Mouse (Mus musculus): ENCODE measurements at regions not wholly inside any gene's neighbourhood (a gene's known extent, or its start where the extent isn't known, plus 50 kb on each side); places are given as distances from the start of the nearest gene placed in this dataset.

DNA sequence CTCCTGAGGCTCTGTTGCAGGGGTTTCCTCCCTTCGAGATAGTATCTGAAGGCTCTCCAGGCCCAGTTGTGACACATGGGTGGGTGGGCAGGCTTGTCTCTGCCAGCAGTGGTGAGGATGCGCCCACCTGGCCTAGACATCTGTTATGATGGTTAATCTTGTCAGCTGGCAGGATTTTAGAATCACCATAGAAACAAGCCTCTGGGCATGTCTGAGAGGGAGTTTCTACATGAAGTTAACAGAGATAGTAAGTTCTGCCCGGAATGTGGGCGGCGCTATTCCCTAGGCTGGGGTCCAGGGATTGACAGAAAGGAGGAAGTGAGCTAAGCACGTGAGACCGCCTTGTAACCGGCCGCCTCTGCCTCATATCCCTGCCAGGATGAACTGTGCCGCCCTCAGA is 177.2 kb upstream of the Igsf21 start:
- H3K4me3 ChIP-seq (replicated peaks), result no peak overlapping the region
- peaks cover 20% of the 10 kb centered on the region for H3K4me1 ChIP-seq
- H3K36me3 ChIP-seq, result no peaks in the 10 kb centered on the region
- no peak overlapping the region for H3K27ac ChIP-seq
- no peak overlapping the region for H3K4me2 ChIP-seq
- H3K9ac ChIP-seq, result no peak overlapping the region
- no peak for ATAC-seq (replicated peaks; ENCODE audit: low FRiP score)
- 0 out of 2 replicates have a peak, but pooled peaks cover 2% of the 10 kb centered on the region for H3K27me3 ChIP-seq
- 92% methylated on average over 10 of the region's 10 CpGs for WGBS
- H3K9me3 ChIP-seq (replicated peaks), result no peaks in the 10 kb centered on the region

DNA sequence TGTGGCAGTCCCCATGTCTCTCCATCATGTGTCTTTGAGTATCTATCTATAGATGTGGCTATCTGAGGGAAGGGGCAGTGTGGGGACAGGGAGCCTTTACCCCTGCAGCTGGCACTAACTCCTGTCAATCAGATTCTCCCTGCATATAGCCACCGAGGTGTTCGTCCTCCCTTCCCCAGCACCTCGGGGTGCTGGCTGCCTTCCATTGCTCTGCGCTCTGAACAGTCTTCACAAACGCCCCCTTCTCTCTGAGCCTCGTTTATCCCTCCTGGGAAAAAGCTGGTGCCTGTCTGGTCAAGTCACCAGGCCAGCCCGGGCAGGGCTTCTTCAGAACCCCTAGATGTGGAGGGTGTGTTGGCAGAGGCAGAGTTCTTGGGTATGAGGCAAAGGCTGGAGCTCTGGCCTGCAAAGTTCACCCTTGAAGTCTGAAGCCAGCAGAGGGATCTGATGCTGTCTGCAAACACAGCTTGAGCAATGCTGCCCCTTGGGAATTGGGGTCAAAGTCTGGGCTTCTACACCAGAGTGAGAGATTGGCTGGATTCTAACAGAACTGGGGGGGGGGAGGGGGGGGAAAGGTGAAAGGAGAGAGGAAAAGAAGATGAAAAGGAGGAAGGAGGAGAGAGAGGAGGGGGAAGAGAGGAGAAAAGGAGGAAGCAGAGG is 175.5 kb upstream of the Igsf21 start:
- no peak for ATAC-seq (replicated peaks; ENCODE audit: low FRiP score)
- no peaks in the 10 kb centered on the region for H3K9me3 ChIP-seq (replicated peaks)
- no peak overlapping the region for H3K4me2 ChIP-seq
- H3K9ac ChIP-seq, result no peak overlapping the region
- WGBS, result 75% methylated on average over 7 of the region's 7 CpGs
- no peak overlapping the region for H3K4me3 ChIP-seq (replicated peaks)
- H3K36me3 ChIP-seq, result no peaks in the 10 kb centered on the region
- peaks cover 20% of the 10 kb centered on the region for H3K4me1 ChIP-seq
- H3K27me3 ChIP-seq, result 0 out of 2 replicates have a peak, but pooled peaks cover 2% of the 10 kb centered on the region
- no peak overlapping the region for H3K27ac ChIP-seq

DNA sequence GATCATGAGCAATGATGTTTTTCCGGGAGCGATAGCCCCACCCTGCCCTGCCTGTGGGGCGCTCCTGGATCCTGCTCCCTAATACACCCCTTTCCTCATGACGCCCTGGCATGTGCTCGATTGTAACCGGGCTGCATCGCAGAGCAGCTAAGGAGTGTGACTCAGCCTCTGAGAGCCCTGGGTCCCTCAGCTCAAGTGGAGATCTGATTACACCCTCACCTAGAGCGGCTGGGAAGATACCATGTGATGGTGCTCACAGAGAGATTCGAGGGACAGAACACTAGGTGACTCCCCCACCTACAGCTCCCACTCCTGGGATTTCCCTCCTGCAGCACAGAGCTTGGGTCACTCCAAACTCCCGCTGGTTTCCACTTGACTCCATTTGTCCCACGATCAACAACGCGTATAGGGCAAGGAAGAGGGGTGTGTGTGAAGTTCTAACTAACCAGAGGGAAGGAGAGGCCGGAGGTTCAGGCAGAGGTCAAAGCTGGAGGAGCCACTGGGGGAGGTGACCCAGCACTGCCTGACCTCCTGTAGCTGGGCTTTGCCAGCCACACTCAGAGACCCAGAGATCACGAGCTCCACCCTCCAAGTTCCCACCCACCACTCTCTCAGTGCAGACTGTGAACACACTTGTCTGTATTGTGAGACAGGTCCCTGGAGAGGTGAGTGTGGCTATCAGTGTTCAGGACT is 173.3 kb upstream of the Igsf21 start:
- Histone ChIP-seq H3K27me3 (0 out of 2 replicates have a peak, but pooled peaks cover 2% of the 10 kb centered on the region), H3K27ac (no peak overlapping the region), H3K4me2 (no peak overlapping the region), H3K9ac (no peak overlapping the region), H3K36me3 (no peaks in the 10 kb centered on the region), H3K4me3 (replicated peaks) (no peak overlapping the region), H3K9me3 (replicated peaks) (no peaks in the 10 kb centered on the region), H3K4me1 (peaks cover 15% of the 10 kb centered on the region)
- ATAC-seq (replicated peaks; ENCODE audit: low FRiP score), result peak; percentile 62
- 24% methylated on average over 15 of the region's 15 CpGs for WGBS

DNA sequence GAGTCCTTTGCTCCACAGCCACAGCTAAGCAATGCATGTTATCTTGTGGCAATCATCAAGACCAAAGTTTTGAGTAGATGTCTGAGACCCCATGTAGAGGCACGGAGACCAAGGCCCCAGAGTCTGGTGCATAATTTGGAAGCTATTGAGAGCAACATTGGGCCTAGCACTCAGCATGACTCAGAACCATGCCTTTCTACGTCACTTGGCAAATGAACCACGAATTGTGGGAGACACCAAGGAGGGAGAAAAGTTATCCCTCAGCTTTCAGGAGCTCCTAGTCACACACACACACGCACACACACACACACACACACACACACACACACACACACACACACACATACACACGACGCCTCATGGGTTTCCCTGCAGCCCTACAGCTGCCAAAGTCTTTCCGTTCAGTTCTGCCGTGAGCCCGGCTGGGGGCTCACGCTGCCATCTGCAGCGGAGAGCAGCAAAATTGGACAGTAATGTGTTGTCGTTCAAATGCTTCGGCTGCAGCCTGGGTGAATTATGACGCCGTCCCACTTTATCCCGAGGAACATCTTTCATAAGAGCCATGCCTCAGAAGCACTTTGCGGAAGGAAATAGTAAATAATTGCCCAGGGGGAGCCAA is 165.8 kb upstream of the Igsf21 start:
- H3K27me3 ChIP-seq, result no peaks in the 10 kb centered on the region
- H3K9ac ChIP-seq, result no peak overlapping the region
- no peak overlapping the region for H3K4me2 ChIP-seq
- H3K4me3 ChIP-seq (replicated peaks), result no peak overlapping the region
- H3K9me3 ChIP-seq (replicated peaks), result no peaks in the 10 kb centered on the region
- no peak for ATAC-seq (replicated peaks; ENCODE audit: low FRiP score)
- H3K4me1 ChIP-seq, result no peaks in the 10 kb centered on the region
- no peak overlapping the region for H3K27ac ChIP-seq
- 47% methylated on average over 17 of the region's 17 CpGs for WGBS
- no peaks in the 10 kb centered on the region for H3K36me3 ChIP-seq

DNA sequence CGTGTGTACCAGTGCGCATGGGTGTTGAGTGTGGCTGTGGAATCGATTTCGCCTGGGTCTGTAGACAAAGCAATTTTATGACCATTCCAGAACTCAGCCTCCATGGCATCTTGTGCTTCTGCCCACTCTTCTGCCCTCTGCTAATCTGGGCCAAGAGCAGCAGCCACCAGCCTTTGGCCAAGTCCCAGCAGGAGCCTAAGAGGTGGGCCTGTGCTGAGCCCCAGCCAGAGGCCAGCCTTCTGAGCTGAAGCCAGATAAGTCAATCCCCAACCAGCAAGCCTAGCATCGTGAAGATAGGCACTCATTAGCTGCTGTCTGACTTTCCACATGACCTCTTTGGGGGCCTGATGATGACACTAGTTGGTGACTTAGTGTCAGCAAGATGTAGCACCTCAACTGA is 161.9 kb upstream of the Igsf21 start:
- Histone ChIP-seq H3K4me3 (replicated peaks) (no peak overlapping the region), H3K27ac (no peak overlapping the region), H3K9me3 (replicated peaks) (no peaks in the 10 kb centered on the region), H3K4me1 (0 out of 2 replicates have a peak, but pooled peaks cover 2% of the 10 kb centered on the region), H3K27me3 (no peaks in the 10 kb centered on the region), H3K9ac (no peak overlapping the region), H3K36me3 (no peaks in the 10 kb centered on the region), H3K4me2 (no peak overlapping the region)
- no peak for ATAC-seq (replicated peaks; ENCODE audit: low FRiP score)
- 94% methylated on average over 5 of the region's 5 CpGs for WGBS

DNA sequence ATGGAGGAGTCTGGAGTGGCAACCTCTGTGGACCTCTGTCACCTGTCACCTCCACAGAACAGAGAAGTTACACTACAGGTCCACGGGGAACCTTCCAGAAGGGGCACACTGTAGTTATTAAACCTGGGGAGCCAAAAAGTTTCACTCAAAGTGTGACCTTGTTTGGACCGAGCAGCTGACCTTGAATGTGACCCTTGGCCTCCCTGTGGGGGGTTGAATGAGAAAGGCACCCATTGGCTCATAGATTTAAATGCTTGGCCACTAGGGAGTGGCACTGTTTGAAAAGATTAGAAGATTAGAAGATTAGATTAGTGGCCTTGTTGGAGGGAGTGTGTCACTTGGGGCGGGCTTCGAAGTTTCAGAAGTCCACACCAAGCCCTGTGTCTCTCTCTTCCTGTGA is 160.3 kb upstream of the Igsf21 start:
- Histone ChIP-seq H3K27me3 (no peaks in the 10 kb centered on the region), H3K9me3 (replicated peaks) (no peaks in the 10 kb centered on the region), H3K9ac (no peak overlapping the region), H3K4me2 (no peak overlapping the region), H3K27ac (no peak overlapping the region), H3K4me1 (0 out of 2 replicates have a peak, but pooled peaks cover 2% of the 10 kb centered on the region), H3K36me3 (no peaks in the 10 kb centered on the region), H3K4me3 (replicated peaks) (no peak overlapping the region)
- 82% methylated on average over 4 of the region's 4 CpGs for WGBS
- no peak for ATAC-seq (replicated peaks; ENCODE audit: low FRiP score)

DNA sequence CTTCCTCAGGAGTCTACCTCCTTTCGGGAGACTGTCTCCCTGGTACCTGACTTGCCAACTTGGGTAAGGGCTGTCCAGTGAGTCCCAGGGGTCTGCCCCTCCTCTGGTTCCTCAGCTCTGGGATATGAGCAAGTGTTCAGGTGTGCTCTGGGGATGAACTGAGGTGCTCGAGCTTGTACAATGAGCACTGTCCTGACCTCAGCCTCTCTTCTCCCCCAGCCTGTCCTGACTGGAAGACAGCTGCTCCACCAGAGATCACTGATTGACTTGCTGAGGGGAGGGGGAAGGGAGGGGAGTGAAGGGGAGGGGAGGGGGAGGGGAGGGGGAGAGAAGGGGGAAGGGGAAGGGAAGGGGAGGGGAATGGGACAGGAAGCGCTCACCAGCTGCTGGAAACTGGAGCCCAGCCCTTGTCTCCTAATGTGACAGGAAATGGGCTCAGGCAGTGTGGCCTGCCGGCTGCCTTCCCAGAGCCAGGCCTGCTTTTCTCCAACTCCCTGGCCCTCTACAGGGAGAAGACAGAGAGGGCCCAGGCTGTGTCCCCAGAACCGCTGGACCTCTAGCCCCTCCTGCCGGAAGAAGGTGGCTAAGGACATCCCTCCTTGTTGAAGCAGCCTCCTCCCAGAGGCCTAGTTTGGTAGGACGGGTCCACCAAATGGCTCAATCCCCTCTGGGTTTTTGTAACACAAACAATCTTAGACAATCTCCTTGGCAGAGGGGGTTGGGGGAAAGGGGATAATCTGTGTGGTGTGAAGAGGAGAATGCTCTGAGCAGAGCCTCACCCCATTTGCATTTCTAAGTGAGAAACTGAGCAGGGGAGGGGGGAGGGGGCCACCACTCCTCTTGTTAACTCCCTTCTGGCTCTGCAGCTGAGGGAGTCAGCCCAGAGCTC is 159.7 kb upstream of the Igsf21 start:
- no peaks in the 10 kb centered on the region for H3K36me3 ChIP-seq
- H3K9me3 ChIP-seq (replicated peaks), result no peaks in the 10 kb centered on the region
- H3K27ac ChIP-seq, result no peak overlapping the region
- no peaks in the 10 kb centered on the region for H3K27me3 ChIP-seq
- ATAC-seq (replicated peaks; ENCODE audit: low FRiP score), result 0 out of 2 replicates have a peak, but pooled peaks have one; percentile 58
- no peak overlapping the region for H3K9ac ChIP-seq
- H3K4me2 ChIP-seq, result no peak overlapping the region
- 0 out of 2 replicates have a peak, but pooled peaks cover 2% of the 10 kb centered on the region for H3K4me1 ChIP-seq
- no peak overlapping the region for H3K4me3 ChIP-seq (replicated peaks)
- 19% methylated on average over 6 of the region's 7 CpGs for WGBS

DNA sequence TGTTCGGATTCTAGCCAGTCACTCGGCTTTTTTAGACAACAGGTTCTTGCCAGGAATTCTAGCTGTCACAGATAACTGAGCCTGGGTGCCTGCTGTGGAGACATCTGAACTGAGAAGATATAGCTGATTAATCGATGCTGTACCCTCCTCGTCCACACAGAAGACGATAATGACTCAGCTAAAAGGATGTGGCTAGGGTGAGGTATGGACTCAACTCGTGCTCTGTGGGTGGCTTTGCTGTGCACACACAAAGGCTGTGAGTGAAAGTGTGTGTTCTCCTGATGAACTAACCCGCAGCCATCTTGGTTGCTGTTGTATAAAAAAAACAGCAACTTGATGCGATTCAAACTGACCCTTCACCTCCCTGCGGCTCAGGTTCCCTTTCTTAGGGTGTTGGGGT is 158.8 kb upstream of the Igsf21 start:
- H3K27ac ChIP-seq, result no peak overlapping the region
- H3K9ac ChIP-seq, result no peak overlapping the region
- no peak for ATAC-seq (replicated peaks; ENCODE audit: low FRiP score)
- no peaks in the 10 kb centered on the region for H3K9me3 ChIP-seq (replicated peaks)
- H3K36me3 ChIP-seq, result no peaks in the 10 kb centered on the region
- H3K27me3 ChIP-seq, result 0 out of 2 replicates have a peak, but pooled peaks cover 1% of the 10 kb centered on the region
- H3K4me2 ChIP-seq, result no peak overlapping the region
- 0 out of 2 replicates have a peak, but pooled peaks cover 2% of the 10 kb centered on the region for H3K4me1 ChIP-seq
- H3K4me3 ChIP-seq (replicated peaks), result no peak overlapping the region
- WGBS, result 79% methylated on average over 9 of the region's 9 CpGs

DNA sequence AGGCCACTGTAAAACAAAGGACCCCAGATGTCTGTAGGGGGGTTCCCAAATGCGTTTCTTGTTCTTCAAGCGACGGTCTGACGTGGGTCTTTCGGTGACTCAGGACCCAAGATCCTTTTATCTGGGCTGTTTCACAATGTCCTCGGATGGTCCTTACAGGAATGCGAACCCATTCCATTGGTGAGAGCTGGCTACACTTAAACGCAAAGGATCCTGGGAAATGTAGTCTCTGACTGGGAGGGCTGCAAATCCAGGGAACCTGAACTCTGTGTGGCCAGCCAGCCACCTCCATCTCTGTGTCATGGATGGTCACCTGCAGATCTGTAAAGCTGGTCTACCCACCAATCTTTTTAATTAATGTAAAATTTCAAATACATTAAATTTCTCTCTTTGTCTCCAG is 156.5 kb upstream of the Igsf21 start:
- H3K4me1 ChIP-seq, result 0 out of 2 replicates have a peak, but pooled peaks cover 2% of the 10 kb centered on the region
- H3K36me3 ChIP-seq, result no peaks in the 10 kb centered on the region
- no peak overlapping the region for H3K9ac ChIP-seq
- H3K27ac ChIP-seq, result no peak overlapping the region
- 46% methylated on average over 8 of the region's 8 CpGs for WGBS
- no peak for ATAC-seq (replicated peaks; ENCODE audit: low FRiP score)
- no peak overlapping the region for H3K4me2 ChIP-seq
- no peak overlapping the region for H3K4me3 ChIP-seq (replicated peaks)
- 0 out of 2 replicates have a peak, but pooled peaks cover 7% of the 10 kb centered on the region for H3K27me3 ChIP-seq
- H3K9me3 ChIP-seq (replicated peaks), result no peaks in the 10 kb centered on the region

DNA sequence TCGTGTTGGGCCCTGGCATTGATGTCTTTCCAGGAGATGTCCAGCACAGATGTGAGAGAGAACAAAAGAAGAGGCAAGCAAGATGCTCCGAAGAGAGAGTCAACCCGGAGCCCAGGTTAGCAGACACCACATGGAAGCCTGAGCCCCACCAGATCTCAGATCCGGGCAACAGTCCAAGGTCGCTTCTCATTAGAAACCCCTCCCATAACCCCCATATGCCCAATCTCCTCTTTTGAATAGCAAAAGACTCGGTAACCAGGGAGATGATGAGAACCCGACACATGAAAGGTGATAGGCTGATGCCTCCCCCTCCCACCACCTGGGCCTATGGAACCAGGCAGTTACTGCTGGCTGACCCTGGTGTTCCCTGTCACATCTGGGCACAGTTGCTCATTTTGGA is 155.7 kb upstream of the Igsf21 start:
- no peak overlapping the region for H3K9ac ChIP-seq

DNA sequence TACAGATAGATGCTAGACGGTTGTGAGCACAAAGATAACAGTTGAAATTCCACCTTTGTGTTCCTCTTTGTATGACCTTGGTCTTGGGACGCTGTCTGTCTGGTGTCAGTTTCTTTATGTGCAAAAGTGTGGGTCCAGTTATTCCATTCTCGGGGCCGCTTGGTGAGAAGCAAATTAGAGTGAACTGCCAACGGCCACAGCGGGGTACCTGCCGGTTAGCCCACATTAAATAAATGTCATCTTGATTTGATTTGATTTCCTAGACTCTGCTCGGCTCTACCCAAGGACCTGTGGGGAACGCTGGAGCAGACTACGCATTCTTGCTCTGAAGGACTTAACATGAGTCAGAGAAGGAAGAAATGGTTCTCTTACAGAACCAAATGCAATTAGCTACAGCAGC is 155.0 kb upstream of the Igsf21 start:
- 0 out of 2 replicates have a peak, but pooled peaks cover 7% of the 10 kb centered on the region for H3K27me3 ChIP-seq
- no peak overlapping the region for H3K4me2 ChIP-seq
- H3K9me3 ChIP-seq (replicated peaks), result no peaks in the 10 kb centered on the region
- H3K9ac ChIP-seq, result no peak overlapping the region
- no peak for ATAC-seq (replicated peaks; ENCODE audit: low FRiP score)
- 0 out of 2 replicates have a peak, but pooled peaks cover 1% of the 10 kb centered on the region for H3K4me1 ChIP-seq
- 85% methylated on average over 10 of the region's 10 CpGs for WGBS
- H3K27ac ChIP-seq, result no peak overlapping the region
- no peak overlapping the region for H3K4me3 ChIP-seq (replicated peaks)
- H3K36me3 ChIP-seq, result no peaks in the 10 kb centered on the region

More for the DNA sequence above, 155.7 kb upstream of the Igsf21 start:
- WGBS, result 74% methylated on average over 7 of the region's 7 CpGs
- 0 out of 2 replicates have a peak, but pooled peaks cover 7% of the 10 kb centered on the region for H3K27me3 ChIP-seq
- no peak for ATAC-seq (replicated peaks; ENCODE audit: low FRiP score)
- H3K36me3 ChIP-seq, result no peaks in the 10 kb centered on the region
- H3K4me3 ChIP-seq (replicated peaks), result no peak overlapping the region
- H3K9me3 ChIP-seq (replicated peaks), result no peaks in the 10 kb centered on the region
- no peak overlapping the region for H3K4me2 ChIP-seq
- 0 out of 2 replicates have a peak, but pooled peaks cover 2% of the 10 kb centered on the region for H3K4me1 ChIP-seq
- no peak overlapping the region for H3K27ac ChIP-seq
